Mouse (Mus musculus) small intestine, adult 10 weeks (tissue): ENCODE results near the gene Fam196a. TPM values are rescaled to one million over a fixed set of nuclear protein-coding genes. Genes with fewer than 3 reads are reported as not detected.

Experiments
- polyA plus RNA-seq: library from polyadenylated mRNA; stranded (reverse); fragments of 350-450 nt; fragmentation: Illumina TruSeq; extraction: RNeasy Lipid Tissue Mini Kit (QIAGEN cat#74804); gene quantifications from one replicate; pipeline ENCODE4 v1.2.3, GENCODE M21; 2014; ENCODE audit warnings: low replicate concordance

Gene Fam196a
- not detected for polyA plus RNA-seq

GRCm38 (mm10) chr7:134937927-134938609, at the start of gene Fam196a:
Gene Fam196a, minus strand, starts transcription at chr7:134938430.

